Mouse (Mus musculus) testis, adult 10 weeks (tissue): Measurements from ENCODE around the gene Msantd1. TPM values are rescaled to one million over a fixed set of nuclear protein-coding genes. Genes with fewer than 3 reads are reported as not detected.

ENCODE experiments used
- polyA plus RNA-seq: library from polyadenylated mRNA; stranded (reverse); fragments of 350-450 nt; fragmentation: Illumina TruSeq; extraction: RNeasy Lipid Tissue Mini Kit (QIAGEN cat#74804); gene quantifications from one replicate; pipeline ENCODE4 v1.2.3, GENCODE M21; 2014; ENCODE audit warnings: low read depth, low replicate concordance

Gene Msantd1
- polyA plus RNA-seq: 0.21 TPM

DNA sequence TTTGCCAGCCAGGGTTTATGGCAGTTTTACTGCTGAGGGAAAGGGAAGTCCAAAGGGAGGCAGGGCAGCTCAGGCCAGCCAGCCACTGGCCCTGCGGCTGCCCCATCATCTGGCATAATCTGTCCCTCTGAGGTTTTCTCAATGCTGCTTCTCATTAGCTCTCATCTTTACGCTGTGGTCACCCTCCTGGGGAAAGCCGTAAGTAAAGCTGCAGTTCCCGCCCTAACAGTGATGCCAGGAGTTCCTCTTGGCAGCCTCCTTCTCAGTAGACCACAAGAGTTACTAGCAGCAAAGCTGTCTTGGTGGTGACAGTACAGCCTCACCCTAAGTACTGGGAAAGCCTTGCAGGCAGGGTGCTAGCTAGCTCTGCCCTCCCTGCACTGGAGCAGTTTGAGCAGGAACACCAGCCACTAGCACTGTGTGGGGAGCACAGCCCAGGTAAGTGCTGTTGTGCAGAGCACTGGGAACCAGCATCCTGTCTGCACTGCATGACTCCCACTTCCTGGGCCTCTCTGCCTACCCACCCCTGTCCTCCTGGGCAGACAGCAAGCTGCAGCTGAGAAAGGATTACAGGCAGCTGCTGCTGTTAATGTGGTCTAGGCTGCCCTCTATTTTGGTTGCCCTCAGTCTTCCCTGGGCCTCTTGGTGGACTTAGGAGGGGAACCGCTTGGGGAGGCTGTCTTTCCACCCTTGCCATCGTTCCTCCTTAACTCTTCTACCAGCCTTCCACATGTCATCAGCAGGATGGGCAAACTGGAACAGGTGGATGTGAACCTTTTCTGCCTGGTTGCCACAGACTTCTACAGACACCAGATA, at the start of gene Msantd1:
Gene Msantd1, plus strand, starts transcription at position 103 of the 816 bp plus-strand sequence.

GRCm38 (mm10) chr5:34948861-34949760, 41.3 kb downstream of the Msantd1 start, which contains the start of gene Rgs12:
Gene Rgs12 (plus strand): TSS chr5:34949445.

Other genes starting within 250 kb of the Msantd1 start
- gene Nop14, start 247.9 kb upstream of the Msantd1 start, polyA plus RNA-seq: 115 TPM
- gene Grk4, start 247.6 kb upstream of the Msantd1 start, polyA plus RNA-seq: 309 TPM
- 11.9 TPM for gene Htt, start 146.3 kb upstream of the Msantd1 start, polyA plus RNA-seq
- gene Rgs12, start 41.4 kb downstream of the Msantd1 start, polyA plus RNA-seq: 45.3 TPM
- gene Hgfac, start 133.5 kb downstream of the Msantd1 start, polyA plus RNA-seq: not detected
- gene Dok7, start 148.8 kb downstream of the Msantd1 start, polyA plus RNA-seq: 0.27 TPM
- gene Lrpap1, start 197.8 kb downstream of the Msantd1 start, polyA plus RNA-seq: 14.7 TPM